Mouse (Mus musculus) liver, embryonic 15.5 days (tissue): Measurements from ENCODE around the gene Tnni1. TPM values are rescaled to one million over a fixed set of nuclear protein-coding genes. Genes with fewer than 3 reads are reported as not detected.

Experiments used
- polyA plus RNA-seq: library from polyadenylated mRNA; unstranded; fragments of >200 nt; fragmentation: Nextera tagmentation; extraction: Ambion mirVana; gene quantifications from 2 replicates; pipeline ENCODE4 v1.2.1, GENCODE M21; 2015

The Tnni1 gene
- polyA plus RNA-seq, 1 experiment from 2014 or later, result 23.2 TPM

Other genes with a start within 250 kb of the Tnni1 start
- 1.0 and 1.2 TPM in 2 replicates for gene Nav1, start 172.1 kb upstream of the Tnni1 start, polyA plus RNA-seq
- 32.7 and 33.8 TPM in 2 replicates for gene Csrp1, start 59.4 kb upstream of the Tnni1 start, polyA plus RNA-seq
- 6.2 and 6.7 TPM in 2 replicates for gene Phlda3, start 13.3 kb upstream of the Tnni1 start, polyA plus RNA-seq
- 0.30 and 0.56 TPM in 2 replicates for gene Lad1, start 39.2 kb downstream of the Tnni1 start, polyA plus RNA-seq
- gene Tnnt2, start 56.9 kb downstream of the Tnni1 start, polyA plus RNA-seq, result 8.0 and 11.4 TPM in 2 replicates
- 0.05 TPM in 1 of 2 replicates, not detected in the other for gene Pkp1, start 139.8 kb downstream of the Tnni1 start, polyA plus RNA-seq
- gene Igfn1, start 226.9 kb downstream of the Tnni1 start, polyA plus RNA-seq, result not detected in 2 replicates
- 81.4 and 95.3 TPM in 2 replicates for gene Tmem9, start 228.7 kb downstream of the Tnni1 start, polyA plus RNA-seq